Mouse (Mus musculus) C2C12 (cell line): ENCODE results near the gene Olfr324.

Experiments
- CEBPB ChIP-seq: IDR thresholded peaks from one replicate; pipeline ENCODE4 v1.6.1; 2011; ENCODE audit warnings: low read depth, mild to moderate bottlenecking, control low read depth, moderate library complexity
- CTCF ChIP-seq: IDR thresholded peaks from one replicate; pipeline ENCODE4 v1.5.1; 2011; ENCODE audit not compliant: control insufficient read depth, insufficient read depth, insufficient read length
- MAX ChIP-seq: IDR thresholded peaks from one replicate; pipeline ENCODE4 v1.6.1; 2011; ENCODE audit warnings: mild to moderate bottlenecking, control low read depth
- MYOD1 ChIP-seq: IDR thresholded peaks from one replicate; pipeline ENCODE4 v1.6.1; 2011; ENCODE audit warnings: low read depth; ENCODE audit not compliant: control insufficient read depth, insufficient read length
- USF1 ChIP-seq: IDR thresholded peaks from one replicate; pipeline ENCODE4 v1.6.1; 2011; ENCODE audit warnings: low read depth, mild to moderate bottlenecking, control low read depth, moderate library complexity

DNA sequence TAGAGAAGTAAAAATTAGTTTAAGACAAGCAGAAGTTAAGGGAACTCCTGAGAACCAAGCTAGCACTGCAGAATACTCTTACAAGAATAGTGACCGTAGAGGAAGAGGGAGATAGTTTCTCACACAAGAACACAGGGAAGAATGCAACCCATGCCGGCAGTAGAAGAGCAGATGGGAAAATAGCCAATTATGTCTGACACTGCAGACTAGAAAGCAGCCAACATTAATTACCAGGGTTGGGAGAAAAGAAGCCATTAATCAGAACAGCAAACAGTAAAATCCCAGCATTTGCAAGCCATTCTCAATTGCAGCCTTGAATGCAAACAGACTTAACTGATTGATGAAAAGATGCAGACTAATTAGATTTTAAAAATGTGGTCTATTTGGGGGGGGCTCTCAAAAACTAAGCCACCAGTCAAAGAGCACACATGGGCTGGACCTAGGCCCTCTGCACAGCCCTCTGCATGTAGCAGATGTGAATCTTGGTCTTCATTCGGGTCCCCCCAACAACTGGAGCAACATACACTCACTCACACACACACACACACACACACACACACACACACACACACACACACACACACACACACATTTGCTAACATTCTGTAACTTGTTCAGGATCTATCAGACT lies 6.2 kb upstream of the Olfr324 start:
- TF ChIP-seq USF1 (no peak), CTCF (no peak), MAX (no peak), CEBPB (no peak), MYOD1 (no peak)
